Mouse (Mus musculus) testis, postnatal 10 days (tissue): ENCODE results near the gene Sema3e.

ENCODE experiments used
- DNase-seq: peaks from one replicate; pipeline ENCODE4 v3.0.0; 2021; ENCODE audit warnings: low spot score

The Sema3e gene

DNA sequence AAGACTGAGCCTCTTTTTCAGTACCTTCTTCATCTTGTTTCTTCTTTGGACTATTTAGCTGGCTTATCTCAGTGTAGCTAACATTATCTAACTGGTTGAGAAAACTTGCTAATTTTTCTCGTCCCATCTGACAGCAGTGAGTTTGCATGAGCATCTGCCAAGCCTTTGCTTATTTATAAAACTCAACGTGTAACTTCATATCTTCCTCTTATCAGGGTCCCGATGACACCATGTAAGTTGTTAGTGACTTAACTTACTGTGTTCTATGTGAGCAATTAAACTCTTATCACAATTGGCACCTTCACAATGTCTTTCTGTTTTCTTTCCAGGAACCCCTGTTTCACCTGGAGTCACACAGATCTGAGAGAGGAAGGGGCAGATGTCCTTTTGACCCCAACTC is 184.9 kb downstream of the Sema3e start:
- no peak for DNase-seq

DNA sequence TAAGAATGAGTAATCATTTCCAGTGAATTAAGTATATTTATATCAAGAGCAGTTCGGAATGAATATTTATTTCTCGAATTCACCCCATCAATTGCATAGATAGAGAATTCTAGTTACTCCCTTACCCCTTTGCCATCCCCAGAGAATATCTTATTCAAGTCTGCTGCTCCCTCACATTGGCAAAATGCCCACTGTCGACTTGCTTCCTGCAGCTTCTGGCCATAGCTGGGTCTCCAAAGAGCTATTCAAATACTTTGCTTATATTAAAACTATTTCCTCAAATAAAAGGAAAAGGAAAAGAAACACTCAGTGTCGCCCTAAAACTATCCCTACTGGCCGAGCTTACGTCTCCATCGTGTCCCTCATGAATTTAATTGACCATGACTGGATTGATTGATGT is 191.1 kb downstream of the Sema3e start:
- no peak for DNase-seq

DNA sequence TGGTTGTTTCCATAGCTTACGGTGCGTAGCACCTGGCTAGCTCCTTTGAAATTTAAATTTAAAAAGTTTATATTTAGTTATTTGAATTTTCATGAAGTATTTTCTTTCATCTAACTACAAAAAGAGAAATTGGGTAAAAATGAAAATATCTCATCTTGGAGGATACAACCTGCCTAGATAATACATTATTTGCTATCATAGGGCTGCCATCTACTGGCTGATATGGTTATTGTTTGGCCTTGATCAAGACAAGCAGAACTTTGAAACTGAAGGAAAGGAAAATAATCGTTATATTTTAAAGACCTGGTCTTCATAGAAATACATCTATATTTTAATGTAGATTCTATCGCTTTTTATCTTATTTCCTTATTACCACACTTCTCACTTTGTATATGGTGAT is 193.6 kb downstream of the Sema3e start:
- no peak for DNase-seq

DNA sequence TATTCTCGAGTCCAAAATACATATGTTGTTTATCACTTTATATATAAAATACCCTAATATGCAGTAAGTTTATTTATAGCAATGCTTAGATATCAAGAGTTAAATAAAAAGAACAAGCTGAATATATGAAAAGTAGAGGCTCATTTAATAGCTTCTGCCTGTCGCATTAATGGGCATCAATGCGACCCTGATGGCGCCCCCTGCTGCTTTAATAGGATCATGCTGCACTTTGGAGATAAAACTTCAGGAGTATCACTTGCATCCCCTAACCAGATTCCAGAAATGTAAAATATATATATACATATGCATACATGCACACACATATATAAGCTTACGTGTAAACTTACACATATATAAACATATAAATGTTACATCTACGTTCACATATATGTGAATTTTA is 199.4 kb downstream of the Sema3e start:
- no peak for DNase-seq

DNA sequence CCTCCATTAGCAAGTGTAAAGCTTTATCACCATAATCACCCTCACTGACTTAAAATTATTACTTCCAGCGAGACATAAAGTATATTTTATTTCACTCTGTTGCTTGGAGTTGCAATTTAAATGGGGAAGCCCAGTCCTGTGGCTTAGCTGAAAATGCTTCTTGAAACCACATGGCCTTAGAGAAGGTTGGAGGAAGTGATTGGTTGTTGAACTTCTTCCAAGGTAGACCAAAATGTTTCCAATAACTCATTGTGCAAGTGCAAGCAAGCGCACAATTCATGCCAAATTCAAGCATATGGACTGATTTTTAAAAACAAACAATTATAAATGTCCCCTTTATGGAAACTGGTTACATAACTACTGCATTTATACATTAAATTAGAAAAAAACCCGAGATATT is 206.0 kb downstream of the Sema3e start:
- no peak for DNase-seq

DNA sequence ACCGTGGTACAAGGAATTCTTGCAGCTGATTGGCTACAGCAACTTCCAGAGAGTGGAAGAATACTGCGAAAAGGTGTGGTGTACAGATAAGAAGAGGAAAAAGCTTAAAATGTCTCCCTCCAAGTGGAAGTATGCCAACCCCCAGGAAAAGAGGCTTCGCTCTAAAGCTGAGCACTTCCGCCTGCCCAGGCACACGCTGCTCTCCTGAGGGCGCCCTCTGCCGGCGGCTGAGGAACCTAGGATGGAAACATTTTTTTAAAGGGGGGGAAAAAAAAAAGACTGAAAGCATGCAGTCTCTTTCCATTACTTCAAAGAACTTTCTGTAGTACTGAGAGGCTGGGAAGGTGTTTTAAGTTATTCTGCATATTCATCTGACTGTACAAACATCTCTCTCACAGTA is 227.5 kb downstream of the Sema3e start:
- DNase-seq = peak; percentile 73

DNA sequence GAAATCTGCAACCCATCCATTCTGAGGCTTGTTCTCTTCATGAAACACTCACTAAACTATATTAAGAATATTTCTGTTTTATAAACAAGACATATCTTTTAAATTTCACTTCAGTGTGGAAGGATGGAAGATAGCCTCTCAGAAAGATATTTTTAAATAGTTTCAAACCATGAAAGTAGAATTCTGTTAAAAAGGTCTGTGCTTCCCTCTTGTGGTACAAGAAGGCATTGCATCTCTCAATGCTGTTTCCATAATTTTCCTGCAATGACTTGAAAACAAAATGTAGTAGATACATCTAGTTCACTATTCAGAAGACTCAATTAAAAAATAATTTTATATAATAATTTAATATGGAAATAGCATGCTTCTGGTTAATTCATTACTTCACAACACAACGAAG is 228.3 kb downstream of the Sema3e start:
- DNase-seq = no peak

DNA sequence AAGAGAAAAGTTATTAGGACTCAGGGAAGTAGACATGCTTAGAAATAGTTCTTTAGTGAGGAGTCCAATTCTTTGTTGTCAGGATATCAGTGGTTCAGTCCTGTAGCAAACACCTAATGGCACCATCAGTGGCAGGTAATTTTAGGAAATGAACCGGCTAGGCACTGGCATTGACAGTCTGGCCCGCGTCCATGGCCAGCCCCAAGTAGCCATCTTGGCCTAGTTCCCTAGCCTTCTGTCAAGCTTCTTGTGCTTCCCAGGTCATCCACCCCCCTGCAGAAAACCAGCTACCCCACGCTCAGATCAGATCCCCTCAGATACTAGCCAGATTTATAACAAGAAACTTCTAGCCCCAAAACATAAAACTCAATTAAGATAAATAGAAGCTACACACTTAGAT is 235.1 kb downstream of the Sema3e start:
- DNase-seq = no peak

DNA sequence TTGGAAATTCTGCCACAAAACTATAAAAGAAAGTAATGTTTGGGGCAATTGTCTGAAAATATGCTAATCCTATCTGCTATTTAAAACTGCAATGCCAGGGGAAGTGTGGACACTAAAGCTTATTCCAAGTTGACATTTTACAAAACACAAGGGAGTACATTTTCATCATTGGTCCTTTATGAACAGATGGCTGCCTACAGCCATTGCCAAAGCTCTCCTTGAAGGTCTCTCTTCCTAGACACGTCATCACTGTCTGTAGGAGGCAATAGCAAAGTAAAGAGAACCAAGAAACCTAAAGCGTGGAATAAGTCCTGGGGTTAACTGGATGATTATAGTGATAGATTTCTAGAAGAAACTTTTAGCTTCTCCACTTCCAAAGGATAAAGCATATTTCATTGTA is 242.3 kb downstream of the Sema3e start:
- DNase-seq = no peak
